Mouse (Mus musculus) intestine, embryonic 15.5 days (tissue): ENCODE results near the gene Rdh19. TPM values are rescaled to one million over a fixed set of nuclear protein-coding genes. Genes with fewer than 3 reads are reported as not detected.
A peak's percentile ranks its signal among the peaks of the same experiment; 100 is the strongest.
"Not testable (repeated sequence)": the region's sequence is repeated elsewhere in the genome, so short reads cannot be mapped to it uniquely, and the experiment has no call there.

ENCODE experiments used
- ATAC-seq: fragments of 200-750 bp; cut with Nextera tagmentation; 2 replicates; pipeline ENCODE4 v1.8.0; 2017; ENCODE audit warnings: moderate TSS enrichment, moderate library complexity
- H3K27ac ChIP-seq: fragments of 300-500 bp; sonication (generic); 2 replicates; pipeline ENCODE4 v1.5.1; 2015; ENCODE audit warnings: mild to moderate bottlenecking, inconsistent platforms
- H3K27me3 ChIP-seq: fragments of 300-500 bp; sonication (generic); replicated peaks from 2 replicates; pipeline ENCODE4 v1.6.1; 2015; ENCODE audit warnings: inconsistent platforms
- H3K36me3 ChIP-seq: fragments of 300-500 bp; sonication (generic); 2 replicates; pipeline ENCODE4 v1.6.1; 2015; ENCODE audit warnings: inconsistent platforms
- H3K4me1 ChIP-seq: fragments of 300-500 bp; sonication (generic); replicated peaks from 2 replicates; pipeline ENCODE4 v1.6.1; 2015; ENCODE audit warnings: inconsistent platforms
- H3K4me2 ChIP-seq: fragments of 300-500 bp; sonication (generic); replicated peaks from 2 replicates; pipeline ENCODE4 v1.6.1; 2015; ENCODE audit warnings: mild to moderate bottlenecking, inconsistent platforms
- H3K4me3 ChIP-seq: fragments of 300-500 bp; sonication (generic); replicated peaks from 2 replicates; pipeline ENCODE4 v1.5.1; 2015; ENCODE audit warnings: inconsistent platforms
- H3K9ac ChIP-seq: fragments of 300-500 bp; sonication (generic); 2 replicates; pipeline ENCODE4 v1.6.1; 2015; ENCODE audit warnings: inconsistent platforms
- H3K9me3 ChIP-seq: fragments of 300-500 bp; sonication (generic); 2 replicates; pipeline ENCODE4 v1.6.1; 2016; ENCODE audit warnings: inconsistent platforms
- WGBS: fragments of 180-500 bp; shearing (Covaris S2); methylation state at CpG from one replicate; pipeline ENCODE4 v1.1.7; 2015; 5-methylcytosine and 5-hydroxymethylcytosine counted together
- polyA plus RNA-seq: library from polyadenylated mRNA; unstranded; fragments of >200 nt; fragmentation: Nextera tagmentation; extraction: Ambion mirVana; gene quantifications from 2 replicates; pipeline ENCODE4 v1.2.1, GENCODE M21; 2015

Rdh19 gene
- polyA plus RNA-seq, 1 experiment from 2014 or later, result not detected

DNA sequence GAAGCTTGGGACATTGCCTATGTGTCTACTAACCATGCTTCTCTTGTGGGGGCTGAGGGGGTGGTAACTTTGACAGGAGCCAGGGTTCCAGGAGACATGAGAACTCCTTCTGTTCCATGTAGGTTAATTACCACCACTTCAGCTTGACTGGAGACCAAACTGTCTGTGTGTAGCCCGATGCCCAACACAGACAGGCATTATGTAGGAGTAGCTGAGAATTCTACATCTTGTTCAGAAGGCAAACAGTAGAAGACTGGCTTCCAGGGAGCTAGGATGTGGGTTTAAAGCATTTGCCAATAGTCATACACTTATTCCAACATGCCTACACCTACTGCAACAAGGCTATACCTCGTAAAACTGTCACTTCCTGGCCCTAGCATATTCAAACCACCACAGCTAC lies 11.2 kb upstream of the Rdh19 start:
- Histone ChIP-seq H3K27ac (no peak overlapping the region), H3K36me3 (no peaks in the 10 kb centered on the region), H3K9ac (no peak overlapping the region), H3K27me3 (no peaks in the 10 kb centered on the region), H3K4me3 (no peak overlapping the region), H3K9me3 (no peaks in the 10 kb centered on the region), H3K4me1 (no peaks in the 10 kb centered on the region), H3K4me2 (no peak overlapping the region)
- WGBS, result 92% methylated on average over 2 of the region's 2 CpGs
- ATAC-seq, result no peak

DNA sequence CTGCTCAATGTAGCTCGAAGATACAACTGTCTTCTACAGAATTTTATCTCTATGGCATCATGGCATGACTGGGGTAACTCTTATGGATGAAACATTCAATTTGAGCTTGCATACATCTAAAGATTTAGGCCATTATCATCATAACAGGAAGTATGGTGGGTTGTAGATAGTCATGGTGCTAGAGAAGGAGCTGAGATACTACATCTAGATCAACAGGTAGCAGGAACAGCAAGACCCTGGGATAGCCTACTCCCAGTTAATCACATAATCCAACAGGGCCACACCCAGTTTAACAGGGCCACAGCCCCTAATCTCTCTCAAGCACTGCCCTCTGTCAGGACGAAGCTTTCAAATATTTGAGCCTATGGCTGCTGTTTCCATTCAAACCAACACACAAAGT lies 9.0 kb upstream of the Rdh19 start:
- H3K9me3 ChIP-seq, result no peaks in the 10 kb centered on the region
- no peaks in the 10 kb centered on the region for H3K4me1 ChIP-seq
- H3K27me3 ChIP-seq, result no peaks in the 10 kb centered on the region
- H3K27ac ChIP-seq, result no peak overlapping the region
- H3K4me3 ChIP-seq, result no peak overlapping the region
- 85% methylated on average over 2 of the region's 2 CpGs for whole genome bisulfite sequencing
- no peaks in the 10 kb centered on the region for H3K36me3 ChIP-seq
- H3K4me2 ChIP-seq, result no peak overlapping the region
- no peak overlapping the region for H3K9ac ChIP-seq
- no peak for ATAC-seq

DNA sequence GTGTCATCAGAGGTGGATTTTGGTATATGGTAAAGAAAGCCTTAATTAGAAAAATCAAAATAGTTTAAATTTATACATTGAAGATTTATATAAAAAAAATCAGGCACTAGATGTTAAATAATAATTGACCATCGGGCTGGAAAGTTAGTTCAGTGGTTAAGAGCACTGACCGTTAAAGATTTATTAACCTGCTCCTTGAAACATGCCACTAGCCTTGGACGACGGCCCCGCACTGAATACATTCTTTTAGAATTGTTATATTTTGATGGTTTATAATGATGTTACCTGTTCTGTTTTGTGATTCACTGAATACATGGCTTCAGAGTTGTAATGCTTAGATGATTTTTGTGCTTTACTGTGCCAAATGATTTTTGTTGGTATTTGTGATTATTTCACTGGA lies 3.8 kb upstream of the Rdh19 start:
- H3K9me3 ChIP-seq, H3K27ac ChIP-seq, H3K4me2 ChIP-seq, ATAC-seq, H3K4me1 ChIP-seq, H3K9ac ChIP-seq, H3K36me3 ChIP-seq, H3K4me3 ChIP-seq, H3K27me3 ChIP-seq: not testable (repeated sequence)
- WGBS, result 90% methylated on average over 5 of the region's 5 CpGs

DNA sequence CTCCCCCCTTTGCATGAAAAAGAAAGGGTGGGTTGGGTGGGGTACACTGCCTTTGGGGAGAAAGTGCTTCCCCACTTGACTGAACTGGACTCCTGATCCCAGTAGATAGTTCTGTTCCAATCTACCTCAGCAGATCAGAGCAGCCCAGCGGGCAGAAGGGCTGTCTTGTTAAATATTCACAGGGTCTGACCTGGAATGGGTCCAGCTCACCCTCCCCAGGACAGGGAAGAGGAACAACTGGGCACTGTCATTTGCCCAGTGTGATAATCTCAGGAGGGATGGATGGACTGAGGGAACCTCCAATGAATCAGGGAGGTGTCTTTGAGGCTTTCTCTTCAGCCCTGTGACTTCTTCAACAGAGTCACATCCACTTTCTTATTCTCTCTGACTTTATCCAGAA lies 1.6 kb upstream of the Rdh19 start:
- H3K27ac ChIP-seq, result no peak overlapping the region
- H3K36me3 ChIP-seq, result no peaks in the 10 kb centered on the region
- no peaks in the 10 kb centered on the region for H3K4me1 ChIP-seq
- no peak overlapping the region for H3K9ac ChIP-seq
- no peak overlapping the region for H3K4me3 ChIP-seq
- no peaks in the 10 kb centered on the region for H3K27me3 ChIP-seq
- no peak overlapping the region for H3K4me2 ChIP-seq
- H3K9me3 ChIP-seq, result no peaks in the 10 kb centered on the region
- 84% methylated on average over 1 of the region's 1 CpGs for whole genome bisulfite sequencing
- ATAC-seq, result no peak

DNA sequence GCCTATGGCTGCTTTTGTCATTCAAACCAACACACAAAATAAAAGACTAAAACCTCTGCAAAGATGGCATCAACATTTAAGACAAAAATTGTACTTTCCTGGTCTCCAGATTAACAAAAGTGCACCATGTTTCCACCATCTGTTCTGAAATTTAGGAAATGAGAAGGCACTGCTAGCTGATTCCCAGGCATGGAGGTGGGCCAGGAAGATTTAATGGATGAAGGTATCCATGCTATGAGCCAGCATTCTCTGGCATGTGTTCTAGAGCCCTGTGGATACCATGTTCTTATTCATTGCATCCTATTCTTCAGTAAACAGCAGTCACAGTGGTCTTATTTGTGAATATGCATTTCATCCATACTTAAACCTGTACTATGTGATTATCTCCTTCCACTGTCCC lies 6.6 kb downstream of the Rdh19 start:
- Histone ChIP-seq H3K4me3 (no peak overlapping the region), H3K36me3 (no peaks in the 10 kb centered on the region), H3K27me3 (no peaks in the 10 kb centered on the region), H3K9ac (no peak overlapping the region), H3K27ac (no peak overlapping the region), H3K4me2 (no peak overlapping the region), H3K4me1 (no peaks in the 10 kb centered on the region), H3K9me3 (no peaks in the 10 kb centered on the region)
- no peak for ATAC-seq

DNA sequence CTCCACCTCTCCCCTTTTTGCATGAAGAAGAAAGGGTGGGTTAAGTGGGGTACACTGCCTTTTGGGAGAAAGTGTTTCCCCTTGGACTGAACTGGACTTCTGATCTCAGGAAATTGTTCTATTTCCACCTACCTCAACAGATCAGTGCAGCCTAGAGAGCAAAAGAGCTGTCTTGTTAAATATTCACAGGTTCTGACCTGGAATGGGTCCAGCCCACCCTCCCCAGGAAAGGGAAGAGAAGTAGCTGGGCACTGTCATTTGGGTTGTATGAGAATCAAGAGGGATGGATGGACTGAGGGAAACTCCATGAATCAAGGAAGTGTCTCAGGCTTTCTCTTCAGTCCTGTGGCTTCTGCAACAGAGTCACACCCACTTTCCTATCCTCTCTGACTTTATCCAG lies 15.2 kb downstream of the Rdh19 start:
- ATAC-seq, result no peak
- no peak overlapping the region for H3K9ac ChIP-seq
- no peak overlapping the region for H3K4me2 ChIP-seq
- no peaks in the 10 kb centered on the region for H3K36me3 ChIP-seq
- H3K27me3 ChIP-seq, result no peaks in the 10 kb centered on the region
- H3K9me3 ChIP-seq, result no peaks in the 10 kb centered on the region
- no peak overlapping the region for H3K27ac ChIP-seq
- H3K4me3 ChIP-seq, result no peak overlapping the region
- no peaks in the 10 kb centered on the region for H3K4me1 ChIP-seq

DNA sequence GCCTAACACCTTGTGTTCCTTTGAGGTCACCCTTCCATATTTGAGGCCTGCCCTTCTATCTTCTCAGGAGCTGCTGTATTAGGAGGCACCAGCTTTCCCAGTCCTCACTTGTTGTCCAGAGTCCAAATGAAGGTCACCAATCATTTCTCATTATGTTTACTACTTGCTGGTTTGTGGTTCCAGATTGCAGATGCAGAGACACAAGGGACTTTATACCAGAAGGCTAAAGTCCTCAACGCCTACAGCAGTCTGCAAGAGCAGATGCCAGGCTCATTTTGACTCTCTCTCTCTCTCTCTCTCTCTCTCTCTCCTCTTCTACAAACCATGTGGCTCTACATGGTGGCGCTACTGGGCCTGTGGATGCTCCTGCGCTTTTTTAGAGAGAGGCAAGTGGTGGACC lies 16.5 kb downstream of the Rdh19 start, which contains the start of gene Rdh16f2:
Gene Rdh16f2, plus strand, starts transcription at position 243 of the 400 bp plus-strand sequence.
- H3K4me1 ChIP-seq, result no peaks in the 10 kb centered on the region
- H3K9me3 ChIP-seq, result no peaks in the 10 kb centered on the region
- 92% methylated on average over 3 of the region's 3 CpGs for WGBS
- H3K4me3 ChIP-seq, result no peak within 1 kb of the TSS
- ATAC-seq, result no peak; the same call in 1 of the 2 replicates
- no peak within 1 kb of the TSS for H3K27ac ChIP-seq
- H3K27me3 ChIP-seq, result no peaks in the 10 kb centered on the region
- no peaks in the 10 kb centered on the region for H3K36me3 ChIP-seq
- no peak within 1 kb of the TSS for H3K9ac ChIP-seq
- no peak within 1 kb of the TSS for H3K4me2 ChIP-seq

DNA sequence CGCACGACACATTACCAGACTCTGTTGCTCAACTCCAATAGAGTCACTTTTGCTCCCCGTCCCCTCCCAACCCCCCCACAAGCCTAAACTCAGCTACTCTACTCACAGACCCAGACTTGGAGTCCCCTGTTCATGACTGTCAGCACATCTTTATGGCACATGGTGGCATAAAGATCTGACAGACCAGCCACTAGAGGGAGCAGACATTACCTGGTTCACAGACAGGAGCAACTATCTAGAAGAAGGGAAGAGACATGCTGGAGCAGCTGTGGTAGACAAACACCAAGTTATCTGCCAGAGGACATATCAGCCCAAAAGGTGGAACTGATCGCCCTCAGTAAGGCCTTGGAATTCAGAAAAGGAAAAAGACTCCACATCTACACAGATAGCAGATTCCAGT lies 22.8 kb downstream of the Rdh19 start:
- WGBS, result 72% methylated on average over 4 of the region's 4 CpGs
- no peaks in the 10 kb centered on the region for H3K9me3 ChIP-seq

DNA sequence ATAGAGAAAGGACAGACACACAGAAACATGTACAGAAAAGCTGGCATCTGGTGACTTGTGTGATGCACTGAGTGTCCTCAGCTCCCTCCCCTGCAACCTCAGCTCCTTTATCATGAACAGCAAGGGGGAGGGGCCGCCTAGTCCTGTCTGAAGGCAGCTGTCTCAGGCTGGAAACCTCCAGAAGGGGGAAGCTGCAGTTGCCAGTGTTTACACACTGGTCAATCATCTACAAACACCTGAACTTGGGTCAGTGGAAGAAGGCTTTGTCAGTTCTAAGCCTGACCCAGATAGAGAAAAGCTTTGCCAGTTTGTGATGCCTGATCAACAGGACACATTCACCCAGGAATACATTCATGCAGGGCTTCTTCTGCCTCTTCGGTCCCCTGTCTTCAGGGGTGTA lies 28.0 kb downstream of the Rdh19 start:
- Histone ChIP-seq H3K4me1 (peaks cover 10% of the 10 kb centered on the region; the same call in 1 of the 2 replicates), H3K4me3 (no peak overlapping the region), H3K9me3 (no peaks in the 10 kb centered on the region), H3K27me3 (no peaks in the 10 kb centered on the region), H3K4me2 (peak overlapping the region; percentile 45), H3K27ac (peak overlapping the region; percentile 72), H3K36me3 (no peaks in the 10 kb centered on the region), H3K9ac (no peak overlapping the region)
- peak; percentile 90 for ATAC-seq
- 29% methylated on average over 2 of the region's 2 CpGs for WGBS

More for the DNA sequence above, 22.8 kb downstream of the Rdh19 start:
- Histone ChIP-seq H3K4me2 (no peak overlapping the region), H3K27me3 (no peaks in the 10 kb centered on the region), H3K4me3 (no peak overlapping the region), H3K36me3 (no peaks in the 10 kb centered on the region), H3K4me1 (no peaks in the 10 kb centered on the region), H3K27ac (no peak overlapping the region), H3K9ac (no peak overlapping the region)
- ATAC-seq, result no peak

DNA sequence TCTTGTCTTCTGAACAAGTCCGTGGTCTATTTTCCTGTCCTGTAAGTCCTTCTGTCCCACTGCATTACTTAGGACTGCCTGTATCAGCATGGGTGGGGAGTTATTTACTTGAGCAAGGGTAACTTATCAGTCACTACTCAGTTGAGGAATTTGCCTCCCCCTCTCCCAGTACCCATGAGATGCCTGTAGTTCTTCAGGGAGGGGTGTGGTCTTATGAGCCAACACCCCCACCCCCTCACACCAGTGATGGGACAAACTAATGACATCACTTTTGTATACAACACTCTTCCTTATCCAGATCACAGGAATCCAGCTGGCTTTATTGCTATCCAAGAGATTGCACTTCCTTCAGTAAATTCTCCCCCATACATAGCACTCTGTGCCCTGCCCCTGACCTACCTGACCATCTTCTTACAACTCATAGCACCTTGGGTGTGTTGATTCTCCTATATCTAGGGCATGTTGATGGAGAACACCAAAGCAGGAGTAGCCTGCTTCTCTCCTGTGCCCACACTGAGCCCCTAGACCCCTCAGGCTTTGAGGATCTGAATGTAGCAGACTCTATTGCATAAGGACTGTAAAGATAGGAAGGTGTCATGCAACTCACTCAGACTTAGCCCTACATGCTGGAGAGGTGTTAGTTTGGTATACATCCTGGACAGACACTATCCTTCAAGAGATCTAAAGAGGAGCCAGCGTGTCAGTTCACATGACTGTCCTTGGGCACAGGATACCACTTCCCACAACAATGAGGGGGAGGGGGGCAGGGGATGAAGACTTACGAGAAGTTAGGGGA lies 28.7 kb downstream of the Rdh19 start:
- Histone ChIP-seq H3K27me3 (no peaks in the 10 kb centered on the region), H3K27ac (peak overlapping the region; percentile 72), H3K9ac (no peak overlapping the region), H3K4me1 (peaks cover 10% of the 10 kb centered on the region; the same call in 1 of the 2 replicates), H3K9me3 (no peaks in the 10 kb centered on the region), H3K4me2 (peak overlapping the region; percentile 45), H3K36me3 (no peaks in the 10 kb centered on the region), H3K4me3 (no peak overlapping the region)
- WGBS, result 48% methylated on average over 3 of the region's 3 CpGs
- peak; percentile 86 for ATAC-seq

DNA sequence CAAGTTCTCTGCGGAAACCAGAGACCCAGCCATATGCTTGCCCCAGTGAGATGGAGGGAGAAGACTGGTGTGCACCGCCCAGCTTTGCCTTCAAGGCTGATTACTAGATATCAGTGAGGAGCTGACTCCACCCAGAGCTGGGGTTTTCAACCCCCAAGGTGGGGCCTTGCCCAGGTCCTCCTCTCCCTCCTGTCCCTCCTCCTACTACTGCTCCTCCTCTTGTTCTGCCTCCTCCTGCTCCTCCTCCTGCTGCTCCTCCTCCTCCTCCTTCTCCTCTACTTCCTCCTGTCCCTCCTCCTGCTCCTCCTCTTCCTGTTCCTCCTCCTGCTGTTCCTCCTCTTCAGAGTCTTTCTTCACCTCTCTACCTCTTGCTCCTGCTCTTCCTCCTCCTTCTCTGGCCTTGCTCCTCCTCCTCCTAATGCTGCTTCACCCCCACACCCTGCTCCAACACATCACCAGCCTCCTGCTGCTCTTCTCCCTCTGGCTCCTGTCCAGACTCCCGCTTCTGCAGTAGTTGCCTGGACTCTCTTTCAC lies 29.5 kb downstream of the Rdh19 start:
- Histone ChIP-seq H3K27me3 (no peaks in the 10 kb centered on the region), H3K4me1 (peaks cover 10% of the 10 kb centered on the region; the same call in 1 of the 2 replicates), H3K4me3 (no peak overlapping the region), H3K4me2 (peak overlapping the region; percentile 45), H3K9me3 (no peaks in the 10 kb centered on the region), H3K27ac (peak overlapping the region; percentile 72), H3K9ac (no peak overlapping the region), H3K36me3 (no peaks in the 10 kb centered on the region)
- ATAC-seq, result peak; percentile 85
- 59% methylated on average over 3 of the region's 3 CpGs for WGBS

DNA sequence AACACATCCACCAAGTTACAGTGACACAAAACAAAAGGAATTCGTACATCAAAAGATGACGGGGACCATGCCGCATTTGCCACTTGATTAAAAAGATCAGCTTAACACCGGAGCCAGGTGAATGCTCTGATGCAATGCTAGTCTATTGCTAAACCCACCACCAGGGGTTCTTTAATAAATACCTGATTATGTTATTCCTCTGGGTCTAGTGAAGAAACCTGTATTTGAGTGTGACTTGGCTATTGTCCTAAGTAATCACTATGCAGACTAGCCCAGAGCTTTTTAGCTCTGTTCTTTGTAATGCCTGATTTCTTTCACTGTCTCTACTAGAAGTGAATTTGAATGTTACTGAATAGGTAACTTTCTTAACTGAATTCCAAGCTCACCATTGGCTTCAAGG lies 31.3 kb downstream of the Rdh19 start:
- H3K4me2 ChIP-seq, result no peak overlapping the region
- no peak overlapping the region for H3K9ac ChIP-seq
- H3K27ac ChIP-seq, result no peak overlapping the region
- no peaks in the 10 kb centered on the region for H3K27me3 ChIP-seq
- H3K4me1 ChIP-seq, result peaks cover 10% of the 10 kb centered on the region; the same call in 1 of the 2 replicates
- WGBS, result 92% methylated on average over 4 of the region's 4 CpGs
- H3K36me3 ChIP-seq, result no peaks in the 10 kb centered on the region
- ATAC-seq, result no peak
- H3K9me3 ChIP-seq, result no peaks in the 10 kb centered on the region
- no peak overlapping the region for H3K4me3 ChIP-seq

DNA sequence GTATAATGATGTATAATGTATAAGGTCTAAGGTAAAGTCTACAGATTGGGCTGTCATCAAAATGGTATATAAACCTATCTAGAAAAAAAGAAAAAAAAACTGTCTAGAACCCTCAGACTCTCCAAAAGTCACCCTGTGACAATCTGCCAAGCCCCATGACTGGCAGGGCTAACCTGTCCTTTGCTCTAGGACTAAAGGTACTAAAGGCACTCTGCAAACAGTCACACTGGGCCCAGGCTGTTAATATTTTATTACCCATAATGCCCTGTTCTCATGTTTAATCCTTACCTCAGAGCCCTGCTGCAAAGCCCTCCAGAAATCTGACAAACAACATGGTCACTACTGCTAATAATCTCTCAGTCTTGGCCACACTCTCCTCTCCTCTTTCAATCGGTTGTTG lies 36.8 kb downstream of the Rdh19 start:
- Histone ChIP-seq H3K9ac (no peak overlapping the region), H3K4me3 (no peak overlapping the region), H3K27me3 (no peaks in the 10 kb centered on the region), H3K36me3 (no peaks in the 10 kb centered on the region), H3K9me3 (no peaks in the 10 kb centered on the region), H3K4me1 (no peaks in the 10 kb centered on the region), H3K27ac (no peak overlapping the region), H3K4me2 (no peak overlapping the region)
- WGBS, result 68% methylated on average over 1 of the region's 1 CpGs
- no peak for ATAC-seq
